Mouse (Mus musculus): ENCODE measurements at regions not wholly inside any gene's neighbourhood (a gene's known extent, or its start where the extent isn't known, plus 50 kb on each side); places are given as distances from the start of the nearest gene placed in this dataset.

- TF ChIP-seq CTCF (IDR thresholded peaks at IDR 0.05; ENCODE audit: low read depth, low read length) (no peak), POLR2A (IDR thresholded peaks at IDR 0.05; ENCODE audit: extremely low read depth, insufficient read depth, low read length) (no peak)
Observed at GRCm38 (mm10) chr2:110487950-110488349, 109.1 kb upstream of the Slc5a12 start.

Data from liver, adult 2 months (tissue).